Mouse (Mus musculus) MEL (cell line): ENCODE data around the gene Eme1.

Source experiments
- CTCF ChIP-seq, 3 experiments: IDR thresholded peaks in 2 of 3; conservative IDR thresholded peaks in 1 of 3; 2 replicates each; pipeline ENCODE4 v1.5.1; 2011 to 2012; ENCODE audit warnings: low read length in 3 of 3, low read depth in 2 of 3, mild to moderate bottlenecking in 2 of 3, improper control_type of control experiment in 1 of 3, inconsistent platforms in 1 of 3, mixed read lengths in 1 of 3, moderate library complexity in 1 of 3; ENCODE audit not compliant: control insufficient read depth in 1 of 3, insufficient read depth in 1 of 3, poor library complexity in 1 of 3, severe bottlenecking in 1 of 3
- EP300 ChIP-seq, 2 experiments: IDR thresholded peaks; 2 replicates each; pipeline ENCODE4 v1.6.1; 2011; ENCODE audit warnings: improper control_type of control experiment in 2 of 2, low read length in 2 of 2, low read depth in 1 of 2, mild to moderate bottlenecking in 1 of 2
- GABPA ChIP-seq: IDR thresholded peaks from 2 replicates; pipeline ENCODE4 v1.6.1; 2012; ENCODE audit warnings: low read depth, mild to moderate bottlenecking, inconsistent platforms, low read length, improper control_type of control experiment, moderate library complexity
- MEF2A ChIP-seq: IDR thresholded peaks from 2 replicates; pipeline ENCODE4 v1.6.1; 2014; ENCODE audit warnings: low read depth, mild to moderate bottlenecking, inconsistent platforms, low read length, improper control_type of control experiment; ENCODE audit not compliant: poor library complexity, insufficient replicate concordance, severe bottlenecking; ENCODE audit errors: extremely low read depth
- USF2 ChIP-seq, 2 experiments: IDR thresholded peaks; 2 replicates each; pipeline ENCODE4 v1.6.1; 2011 to 2012; ENCODE audit warnings: improper control_type of control experiment in 2 of 2, low read length in 2 of 2, borderline replicate concordance in 1 of 2, inconsistent platforms in 1 of 2, low read depth in 1 of 2, mild to moderate bottlenecking in 1 of 2; ENCODE audit not compliant: insufficient read depth in 1 of 2

DNA sequence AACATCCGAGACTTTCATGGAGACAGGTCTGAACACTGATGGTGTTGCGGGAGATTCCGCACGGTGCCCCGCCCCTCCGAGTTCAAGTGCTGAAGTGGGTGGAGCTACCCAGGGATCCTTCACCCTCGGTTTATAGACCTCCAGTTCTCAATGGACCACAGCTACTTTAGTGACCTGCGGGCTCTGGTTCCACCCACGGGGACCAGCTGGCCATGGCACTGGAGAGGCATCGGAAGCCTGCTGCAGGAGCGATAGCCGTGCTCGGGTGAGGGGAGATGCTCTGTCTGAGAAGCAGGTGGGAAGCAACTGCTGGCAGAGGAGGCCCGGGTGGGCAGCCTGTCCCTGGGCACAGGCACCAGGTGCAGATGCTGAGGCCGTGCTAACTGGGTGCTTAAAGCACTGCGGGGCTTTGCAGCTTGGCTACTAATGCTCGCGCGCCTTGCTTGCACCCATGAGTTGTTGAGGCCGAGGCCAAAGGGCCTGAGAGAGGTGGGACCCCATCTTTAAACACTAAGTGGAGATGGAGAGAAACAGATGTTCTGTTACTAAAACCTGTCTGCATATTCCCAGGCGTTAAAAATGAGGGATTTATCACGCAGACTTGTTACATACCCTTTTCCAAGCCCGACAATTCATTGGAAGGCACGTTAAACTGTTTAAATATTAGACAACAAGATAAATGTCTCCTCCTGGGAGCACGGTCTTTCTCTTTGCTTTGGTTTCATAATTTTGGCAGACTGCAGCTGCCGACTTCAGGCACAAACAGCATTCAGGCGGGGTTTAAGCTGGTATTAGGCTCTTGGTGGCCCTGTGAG lies 47.8 kb upstream of the Eme1 start:
- no peak for TF ChIP-seq MEF2A
- TF ChIP-seq USF2 (IDR thresholded peaks at IDR 0.05; ENCODE audit: borderline replicate concordance in 1 of 2, insufficient read depth in 1 of 2, low read depth in 1 of 2, low read length in 2 of 2), result no peak
- no peak for TF ChIP-seq GABPA
- no peak for TF ChIP-seq EP300 (IDR thresholded peaks at IDR 0.05; ENCODE audit: low read depth in 1 of 2, low read length in 2 of 2)
- no peak for TF ChIP-seq CTCF (IDR thresholded peaks at IDR 0.05 in 2 of 3, conservative IDR thresholded peaks at IDR 0.05 in 1 of 3; ENCODE audit: control insufficient read depth in 1 of 3, insufficient read depth in 1 of 3, low read depth in 2 of 3, low read length in 3 of 3, poor library complexity in 1 of 3, severe bottlenecking in 1 of 3)
